Mouse (Mus musculus): ENCODE measurements around the gene Olfr1383.
"Not testable (repeated sequence)": the region's sequence is repeated elsewhere in the genome, so short reads cannot be mapped to it uniquely, and the experiment has no call there.

Gene Olfr1383

GRCm38 (mm10) chr11:49519348-49519747, at the start of gene Olfr1383:
Gene Olfr1383 (plus strand): TSS chr11:49519648.
- DNase-seq, result no peak

DNA sequence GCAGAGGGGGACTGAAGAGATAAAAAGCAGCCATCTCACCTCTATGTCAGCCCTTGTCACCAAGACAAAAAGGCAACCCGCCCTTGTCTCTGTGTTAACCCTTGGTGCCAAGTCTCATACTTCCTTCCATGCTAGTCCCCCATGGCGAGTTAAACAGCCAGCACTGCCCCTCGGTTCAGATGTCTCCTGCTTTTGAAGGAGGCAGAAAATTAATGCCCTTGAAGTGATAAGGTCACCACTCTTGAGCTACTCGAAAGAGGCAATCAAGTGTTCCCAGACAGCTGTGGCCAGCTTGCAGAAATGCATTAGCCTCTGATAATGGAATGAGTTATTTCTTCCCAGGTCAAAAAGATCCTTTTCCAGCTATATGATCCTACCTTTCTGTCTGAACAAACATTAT, 33.5 kb upstream of the Olfr1383 start:
- DNase-seq, result no peak

- not testable (repeated sequence) for DNase-seq
Observed at GRCm38 (mm10) chr11:49488770-49489169, 30.7 kb upstream of the Olfr1383 start, which contains the start of gene Olfr1385. Gene Olfr1385 (plus strand): TSS chr11:49489070.

DNA sequence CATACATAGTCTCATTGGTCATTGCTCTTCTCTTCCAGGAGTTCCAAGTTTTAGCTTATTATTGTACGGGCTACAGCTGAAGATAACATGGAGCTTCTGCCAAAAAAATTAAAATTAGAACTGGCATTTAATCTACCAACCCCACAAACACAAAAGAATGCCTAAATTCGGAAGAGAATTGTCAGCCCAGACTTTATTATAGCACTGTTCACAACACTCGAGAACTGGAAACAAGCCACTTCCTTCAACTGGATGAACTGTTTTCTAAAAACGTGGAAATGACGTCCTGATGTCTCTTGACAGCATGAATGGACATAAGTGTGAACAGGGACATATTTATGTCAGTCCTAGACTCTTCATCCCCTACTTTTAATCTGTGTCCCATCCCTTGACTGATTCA, 1.4 kb upstream of the Olfr1383 start:
- DNase-seq, result no peak

GRCm38 (mm10) chr11:49527947-49528346, 8.5 kb downstream of the Olfr1383 start, which contains the start of gene Olfr1382:
Gene Olfr1382 (plus strand): TSS chr11:49528247.
- DNase-seq, result no peak

DNA sequence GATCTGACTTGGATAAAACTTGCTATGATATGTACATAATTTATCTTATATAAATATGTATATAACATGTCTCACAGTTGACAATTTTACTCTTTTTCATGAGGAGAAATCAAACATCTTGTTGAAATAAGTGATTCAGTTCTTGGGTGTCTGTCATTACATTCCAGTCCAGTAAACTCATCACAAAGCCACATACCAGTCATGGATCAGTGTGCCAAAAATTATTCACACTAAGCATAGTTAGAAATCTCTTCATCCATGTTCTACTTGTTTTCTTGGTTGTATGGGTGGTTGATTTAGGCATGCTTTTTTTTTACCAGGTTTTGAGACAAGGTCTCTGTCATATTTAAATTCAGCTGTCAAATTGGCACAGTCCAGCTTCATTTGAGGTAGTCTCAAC, 13.3 kb downstream of the Olfr1383 start:
- DNase-seq, result no peak

DNA sequence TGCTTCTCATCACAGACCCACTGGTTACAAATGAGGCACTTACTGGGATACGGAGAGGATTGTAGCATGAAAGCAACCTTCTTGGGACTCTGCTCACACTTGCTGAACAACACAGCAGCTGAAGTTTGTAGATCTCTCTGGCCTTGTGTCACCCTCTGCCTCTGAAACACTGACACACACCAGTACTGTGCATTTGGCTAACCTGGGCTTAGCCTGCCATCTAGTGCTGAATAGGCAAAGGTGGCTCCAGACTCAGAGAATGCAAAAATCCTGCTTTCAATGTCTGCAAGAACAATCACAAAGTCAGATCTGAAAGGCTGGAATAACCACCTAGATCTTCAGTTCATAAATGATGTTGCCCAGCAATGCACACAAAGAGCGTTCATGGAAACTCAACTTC, 17.2 kb downstream of the Olfr1383 start:
- not testable (repeated sequence) for DNase-seq

DNA sequence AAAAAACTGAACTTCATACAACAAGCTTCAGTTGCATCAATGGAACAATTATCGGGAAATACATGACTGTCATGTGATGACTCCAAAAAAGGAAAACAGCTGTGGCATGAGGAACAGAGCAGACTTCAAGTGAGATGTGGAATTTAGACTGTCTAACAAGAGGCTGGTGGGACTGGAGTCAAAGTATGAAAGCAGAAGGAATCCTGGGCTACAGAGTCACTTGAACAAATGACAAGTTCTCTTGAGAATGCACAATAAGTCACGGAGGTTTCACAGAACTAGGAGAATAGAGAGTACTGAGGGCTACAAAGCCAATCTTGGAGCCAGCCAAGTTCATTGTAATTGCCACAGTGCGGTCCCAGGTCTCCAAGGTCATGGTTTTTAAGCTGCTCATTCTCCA, 23.7 kb downstream of the Olfr1383 start, which contains the start of gene Olfr1381:
Olfr1381 (plus strand) TSS at position 301 of the 400 bp plus-strand sequence.
- not testable (repeated sequence) for DNase-seq

GRCm38 (mm10) chr11:49554033-49554432, 34.6 kb downstream of the Olfr1383 start:
- DNase-seq, result not testable (repeated sequence)

DNA sequence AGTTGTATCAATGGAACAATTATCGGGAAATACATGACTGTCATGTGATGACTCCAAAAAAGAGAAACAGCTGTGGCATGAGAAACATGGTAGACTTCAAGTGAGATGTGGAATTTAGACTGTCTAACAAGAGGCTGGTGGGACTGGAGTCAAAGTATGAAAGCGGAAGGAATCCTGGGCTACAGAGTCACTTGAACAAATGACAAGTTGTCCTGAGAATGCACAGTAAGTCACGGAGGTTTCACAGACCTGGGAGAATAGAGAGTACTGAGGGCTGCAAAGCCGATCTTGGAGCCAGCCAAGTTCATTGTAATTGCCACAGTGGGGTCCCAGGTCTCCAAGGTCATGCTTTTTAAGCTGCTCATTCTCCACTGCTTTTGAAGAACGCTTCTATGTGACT, 37.1 kb downstream of the Olfr1383 start, which contains the start of gene Olfr1380:
Olfr1380 (plus strand) TSS at position 301 of the 400 bp plus-strand sequence.
- DNase-seq, result not testable (repeated sequence)

DNA sequence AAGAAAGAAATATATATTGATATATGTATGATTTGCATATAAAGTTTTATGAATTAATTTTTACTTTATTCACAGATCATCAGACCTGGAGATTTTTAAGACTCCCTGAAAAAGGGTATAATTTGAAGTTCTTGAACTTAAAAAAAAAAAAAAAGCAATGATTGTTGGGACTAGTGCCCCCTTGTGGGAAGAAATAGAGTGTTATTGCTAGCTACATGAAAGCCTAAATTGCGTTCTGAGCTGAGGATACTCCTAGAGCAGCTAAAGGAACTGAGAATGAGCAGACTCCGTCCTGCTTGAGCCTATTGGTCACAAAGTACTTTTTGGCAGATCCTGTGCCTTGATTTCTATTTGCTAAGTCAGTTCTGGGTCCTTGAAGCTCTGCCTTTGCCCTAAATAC, 55.6 kb downstream of the Olfr1383 start:
- DNase-seq, result not testable (repeated sequence)

All from lung, postnatal 4 days (tissue).